9 mouse cellular contexts compared by ENCODE assay signal in the genomic region with DNA sequence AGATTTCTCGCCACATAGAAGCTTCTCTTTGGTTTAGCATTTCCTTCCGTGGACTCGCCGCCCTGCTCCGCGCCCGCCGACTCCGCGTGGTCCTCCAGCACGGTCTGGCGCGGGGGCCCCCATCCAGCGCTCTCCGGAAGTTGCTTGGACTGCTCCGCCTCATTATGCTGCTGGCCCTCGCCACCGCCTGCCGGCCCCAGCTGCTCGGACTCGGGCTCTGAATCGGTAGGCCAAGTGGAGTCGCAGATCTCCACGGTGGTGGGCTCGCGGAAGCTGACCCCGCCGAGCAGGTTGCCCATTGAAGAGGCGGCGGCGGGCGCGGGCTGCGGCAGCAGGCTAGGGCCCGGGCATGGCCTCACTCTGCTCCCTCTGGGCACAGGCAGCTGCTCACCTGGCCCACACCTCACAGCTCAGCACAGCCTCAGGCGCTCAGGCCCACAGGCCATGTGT. TPM values are rescaled to one million over a fixed set of nuclear protein-coding genes. Genes with fewer than 3 reads are reported as not detected.
DNase-seq lines count a peak whose midpoint lies in the region; ATAC-seq and TF ChIP-seq lines count a peak whose summit lies in the region.
"Had no signal": no experiment of that assay in that cellular context is flagged by ENCODE, and none has a peak within 500 bp of the region (broad histone marks: within the 10 kb centered on the region; RNA-seq: fewer than 3 reads in every experiment).

No protein-coding gene starts in this region.

- H3K27me3 ChIP-seq in midbrain, embryonic 15.5 days (replicated peaks) = no peaks in the 10 kb centered on the region
- no peaks in the 10 kb centered on the region for H3K27me3 ChIP-seq in stomach, postnatal 0 days (ENCODE audit: control insufficient read depth, insufficient read depth, low read length)

- WGBS in midbrain, embryonic 15.5 days = 11% methylated on average over 36 of the region's 36 CpGs
- 3% methylated on average over 36 of the region's 36 CpGs for WGBS in stomach, postnatal 0 days

- peak overlapping the region; percentile 62 for H3K4me3 ChIP-seq in midbrain, embryonic 15.5 days
- H3K4me3 ChIP-seq in stomach, postnatal 0 days (ENCODE audit: low read depth, low read length) = peak overlapping the region; percentile 41

- TF ChIP-seq CTCF in stomach, postnatal 0 days (IDR thresholded peaks at IDR 0.05; ENCODE audit: low read depth) = no peak

- intact Hi-C loops in heart, postnatal 10 days (cut with DNase I) = no loop called here
- intact Hi-C loops in left cerebral cortex, postnatal 4 days (cut with DNase I) = no loop called here

- H3K4me1 ChIP-seq in midbrain, embryonic 15.5 days = no peaks in the 10 kb centered on the region
- H3K4me1 ChIP-seq in stomach, postnatal 0 days (replicated peaks; ENCODE audit: control insufficient read depth, insufficient read depth) = no peaks in the 10 kb centered on the region

- H3K9ac ChIP-seq in midbrain, embryonic 15.5 days = peak overlapping the region; percentile 72
- H3K9ac ChIP-seq in stomach, postnatal 0 days (ENCODE audit: low read length) = peak overlapping the region; percentile 45; the same call in 1 of the 2 replicates

- ATAC-seq in cerebellum, adult (ENCODE audit: insufficient number of reproducible peaks, low FRiP score, low TSS enrichment) = peak; percentile 56; the same call in 1 of the 2 replicates
- peak; percentile 99 for ATAC-seq in midbrain, embryonic 15.5 days (replicated peaks)
- ATAC-seq in stomach, postnatal 0 days (ENCODE audit: low FRiP score, low TSS enrichment) = peak; percentile 70; the same call in 1 of the 2 replicates

- H3K27ac ChIP-seq in midbrain, embryonic 15.5 days = peak overlapping the region; percentile 52; the same call in 1 of the 2 replicates
- no peak overlapping the region for H3K27ac ChIP-seq in stomach, postnatal 0 days (replicated peaks)

- H3K4me2 ChIP-seq in midbrain, embryonic 15.5 days = peak overlapping the region; percentile 93
- H3K4me2 ChIP-seq in stomach, postnatal 0 days (replicated peaks; ENCODE audit: low read depth) = peak overlapping the region; percentile 80

- no peaks in the 10 kb centered on the region for H3K9me3 ChIP-seq in midbrain, embryonic 15.5 days
- no peaks in the 10 kb centered on the region for H3K9me3 ChIP-seq in stomach, postnatal 0 days (ENCODE audit: control insufficient read depth, low read length)

- H3K36me3 ChIP-seq in midbrain, embryonic 15.5 days (replicated peaks) = no peaks in the 10 kb centered on the region
- H3K36me3 ChIP-seq in stomach, postnatal 0 days (ENCODE audit: control insufficient read depth, insufficient read depth, low read length) = no peaks in the 10 kb centered on the region

- DNase-seq in cerebellum, adult 9-10 months = no peak
- peak; percentile 5 for DNase-seq in urinary bladder, postnatal 25 days (ENCODE audit: low spot score)
- no peak for DNase-seq in urinary bladder, adult 2 months (ENCODE audit: low spot score)
- peak; percentile 10 to 31 for DNase-seq in heart, postnatal 10 days
- peak; percentile 67 for DNase-seq in left cerebral cortex, postnatal 4 days
- DNase-seq in stomach, postnatal 0 days (ENCODE audit: low spot score) = peak; percentile 57

- TF ChIP-seq EP300 in stomach, postnatal 0 days (optimal IDR thresholded peaks at IDR 0.05) = no peak

RNA-seq across cellular contexts. Expression of a gene that starts 14.5 kb away (rescaled TPM):
- polyA plus RNA-seq in urinary bladder, adult 2 months (2012; rRNA removed) = not detected in 2 replicates
- total RNA-seq in heart, postnatal 10 days (2021) = not detected
- total RNA-seq in left cerebral cortex, postnatal 4 days (2021) = under 1 TPM; 0.12 TPM
- 0.04 and 0.06 TPM in 2 replicates for polyA plus RNA-seq in midbrain, embryonic 15.5 days (2015; fragmentation: Nextera tagmentation; extraction: Ambion mirVana)
- not detected in 2 replicates for polyA plus RNA-seq in stomach, postnatal 0 days (2015; fragmentation: Nextera tagmentation; extraction: Ambion mirVana)
- total RNA-seq: gastrocnemius, postnatal 36 days had no signal

RNA-seq across cellular contexts. Expression of a gene that starts 26.9 kb away (rescaled TPM):
- polyA plus RNA-seq in urinary bladder, adult 2 months (2012; rRNA removed) = 0.04 TPM in 1 of 2 replicates, not detected in the other
- not detected for total RNA-seq in heart, postnatal 10 days (2021)
- under 1 TPM; 0.32 to 0.66 TPM for total RNA-seq in left cerebral cortex, postnatal 4 days (2021)
- polyA plus RNA-seq in midbrain, embryonic 15.5 days (2015; fragmentation: Nextera tagmentation; extraction: Ambion mirVana) = 0.10 and 0.23 TPM in 2 replicates
- polyA plus RNA-seq in stomach, postnatal 0 days (2015; fragmentation: Nextera tagmentation; extraction: Ambion mirVana) = not detected in 2 replicates
- total RNA-seq: gastrocnemius, postnatal 36 days had no signal

RNA-seq across cellular contexts. Expression of a gene that starts 40.8 kb away (rescaled TPM):
- not detected in 2 replicates for polyA plus RNA-seq in urinary bladder, adult 2 months (2012; rRNA removed)
- total RNA-seq in heart, postnatal 10 days (2021) = not detected
- under 1 TPM; 0.20 to 0.32 TPM for total RNA-seq in left cerebral cortex, postnatal 4 days (2021)
- polyA plus RNA-seq in midbrain, embryonic 15.5 days (2015; fragmentation: Nextera tagmentation; extraction: Ambion mirVana) = not detected in 2 replicates
- 0.01 TPM in 1 of 2 replicates, not detected in the other for polyA plus RNA-seq in stomach, postnatal 0 days (2015; fragmentation: Nextera tagmentation; extraction: Ambion mirVana)
- total RNA-seq: gastrocnemius, postnatal 36 days had no signal

Comparison
In these comparisons a context has a peak if more than half of its experiments do, and no peak if none do; other contexts are left out.
1. DNase-seq: peak in urinary bladder, postnatal 25 days (single experiment), heart, postnatal 10 days (2 of 2), left cerebral cortex, postnatal 4 days (single experiment) and stomach, postnatal 0 days (single experiment); none in cerebellum, adult 9-10 months (single experiment) and urinary bladder, adult 2 months (single experiment).
2. Peak in every context shown above with its lines, with median percentiles within 50 percentile points of each other: ATAC-seq.